In genomic region chr13:15442002-15442401, GRCm38 (mm10) we compare ENCODE assay signal across 16 mouse cellular contexts. TPM values are rescaled to one million over a fixed set of nuclear protein-coding genes. Genes with fewer than 3 reads are reported as not detected.
"Had no signal": no experiment of that assay in that cellular context is flagged by ENCODE, and none has a peak within 500 bp of the region (broad histone marks: within the 10 kb centered on the region; RNA-seq: fewer than 3 reads in every experiment).

No protein-coding gene starts in this region.

- H3K4me1 ChIP-seq: kidney, embryonic 15.5 days; midbrain, embryonic 12.5 days had no signal

- H3K36me3 ChIP-seq: kidney, embryonic 15.5 days; limb, embryonic 12.5 days; midbrain, embryonic 12.5 days had no signal

- H3K4me2 ChIP-seq: kidney, embryonic 15.5 days; limb, embryonic 12.5 days; midbrain, embryonic 12.5 days had no signal

- H3K9me3 ChIP-seq: kidney, embryonic 15.5 days; limb, embryonic 12.5 days; midbrain, embryonic 12.5 days had no signal

- H3K4me3 ChIP-seq: kidney, embryonic 15.5 days; limb, embryonic 12.5 days; midbrain, embryonic 12.5 days had no signal

- H3K27me3 ChIP-seq: kidney, embryonic 15.5 days; limb, embryonic 12.5 days; midbrain, embryonic 12.5 days had no signal

- H3K9ac ChIP-seq: kidney, embryonic 15.5 days; limb, embryonic 12.5 days; liver, embryonic 14.5 days; midbrain, embryonic 12.5 days had no signal

- ATAC-seq: intestine, embryonic 16.5 days; midbrain, embryonic 16.5 days had no signal

- DNase-seq: kidney, adult 2 months; kidney, postnatal 14 days; layer of hippocampus, adult 9-11 months; lung, adult 18-20 months; lung, postnatal 36 days; right cerebral cortex, adult 18-20 months; right cerebral cortex, postnatal 25 days; thymus, adult 18-20 months; thymus, postnatal 14 days had no signal

- H3K27ac ChIP-seq: kidney, embryonic 15.5 days; limb, embryonic 12.5 days; liver, embryonic 14.5 days; midbrain, embryonic 12.5 days had no signal

RNA-seq across cellular contexts. Expression of gene Gli3, which starts 21.0 kb away (rescaled TPM):
- total RNA-seq: megakaryocyte-erythroid progenitor cell, adult 5-6 weeks had no signal
